Mouse (Mus musculus) stomach, postnatal 0 days (tissue): ENCODE results near the gene Akap6.

ENCODE experiments used
- CTCF ChIP-seq: IDR thresholded peaks from 2 replicates; pipeline ENCODE4 v1.5.1; 2016; ENCODE audit warnings: antibody characterized with exemption, low read depth, mild to moderate bottlenecking, moderate library complexity
- EP300 ChIP-seq: optimal IDR thresholded peaks from 2 replicates; pipeline ENCODE3; 2016; ENCODE audit warnings: antibody characterized with exemption

DNA sequence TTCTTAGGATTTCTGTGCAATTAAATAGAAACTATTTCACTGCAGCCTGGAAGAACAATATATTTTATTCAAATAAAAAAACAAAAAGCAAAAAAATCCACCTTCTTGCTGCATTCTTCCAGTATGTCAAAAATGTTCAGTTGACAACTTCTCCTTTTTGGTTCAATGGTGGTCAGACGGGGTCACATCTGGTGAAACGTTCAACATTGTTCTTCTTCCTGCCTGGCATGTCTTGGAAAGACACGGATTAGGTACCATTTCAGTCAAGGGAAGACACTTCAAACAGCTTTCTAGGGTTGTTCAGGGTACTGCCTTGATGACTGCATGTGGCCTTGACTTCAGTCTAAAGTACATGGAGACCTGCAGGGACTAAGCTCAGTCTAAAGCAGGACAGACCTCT is 258.8 kb downstream of the Akap6 start:
- TF ChIP-seq EP300 (no peak), CTCF (no peak)
